Mouse (Mus musculus) embryonic facial prominence, embryonic 11.5 days (tissue): ENCODE results near the gene Coq9. TPM values are rescaled to one million over a fixed set of nuclear protein-coding genes. Genes with fewer than 3 reads are reported as not detected.
A peak's percentile ranks its signal among the peaks of the same experiment; 100 is the strongest.

Experiments used
- ATAC-seq: fragments of 200-750 bp; cut with Nextera tagmentation; replicated peaks from 2 replicates; pipeline ENCODE4 v1.8.0; 2017; ENCODE audit warnings: low read depth; ENCODE audit not compliant: insufficient number of reproducible peaks, low FRiP score, low TSS enrichment
- DNase-seq: peaks from one replicate; pipeline ENCODE4 v3.0.0-alpha.2; 2015; ENCODE audit warnings: low spot score
- H3K27ac ChIP-seq: fragments of 300-500 bp; sonication (generic); replicated peaks from 2 replicates; pipeline ENCODE4 v1.5.1; 2014; ENCODE audit warnings: mild to moderate bottlenecking, low read depth, low read length, control low read depth
- H3K27me3 ChIP-seq: fragments of 300-500 bp; sonication (generic); 2 replicates; pipeline ENCODE4 v1.6.1; 2014; ENCODE audit warnings: mild to moderate bottlenecking, low read length, moderate library complexity, mixed read lengths; ENCODE audit not compliant: control insufficient read depth, insufficient read depth
- H3K36me3 ChIP-seq: fragments of 300-500 bp; sonication (generic); replicated peaks from 2 replicates; pipeline ENCODE4 v1.6.1; 2014; ENCODE audit warnings: low read depth, mild to moderate bottlenecking, low read length, moderate library complexity, mixed read lengths; ENCODE audit not compliant: control insufficient read depth, insufficient read depth
- H3K4me1 ChIP-seq: fragments of 300-500 bp; sonication (generic); 2 replicates; pipeline ENCODE4 v1.6.1; 2014; ENCODE audit warnings: low read length, mixed read lengths; ENCODE audit not compliant: control insufficient read depth, insufficient read depth
- H3K4me2 ChIP-seq: fragments of 300-500 bp; sonication (generic); 2 replicates; pipeline ENCODE4 v1.6.1; 2014; ENCODE audit warnings: low read depth, mild to moderate bottlenecking, control low read depth, low read length, moderate library complexity
- H3K4me3 ChIP-seq: fragments of 300-500 bp; sonication (generic); 2 replicates; pipeline ENCODE4 v1.5.1; 2014; ENCODE audit warnings: low read depth, low read length, control low read depth
- H3K9ac ChIP-seq: fragments of 300-500 bp; sonication (generic); replicated peaks from 2 replicates; pipeline ENCODE4 v1.6.1; 2014; ENCODE audit warnings: mild to moderate bottlenecking, control low read depth, low read length
- H3K9me3 ChIP-seq: fragments of 300-500 bp; sonication (generic); replicated peaks from 2 replicates; pipeline ENCODE4 v1.6.1; 2016; ENCODE audit warnings: mild to moderate bottlenecking, low read length, inconsistent platforms, mixed read lengths; ENCODE audit not compliant: control insufficient read depth
- WGBS: fragments of 180-500 bp; shearing (Covaris S2); extraction: QIAGEN DNeasy Blood & Tissue Kit; methylation state at CpG from one replicate; pipeline ENCODE4 v1.1.7; 2014; 5-methylcytosine and 5-hydroxymethylcytosine counted together
- polyA plus RNA-seq: library from polyadenylated mRNA; unstranded; fragments of >200 nt; fragmentation: Nextera tagmentation; extraction: Ambion mirVana; gene quantifications from 2 replicates; pipeline ENCODE4 v1.2.1, GENCODE M21; 2014

The Coq9 gene
- polyA plus RNA-seq, 1 experiment from 2014 or later = 51.9 TPM

DNA sequence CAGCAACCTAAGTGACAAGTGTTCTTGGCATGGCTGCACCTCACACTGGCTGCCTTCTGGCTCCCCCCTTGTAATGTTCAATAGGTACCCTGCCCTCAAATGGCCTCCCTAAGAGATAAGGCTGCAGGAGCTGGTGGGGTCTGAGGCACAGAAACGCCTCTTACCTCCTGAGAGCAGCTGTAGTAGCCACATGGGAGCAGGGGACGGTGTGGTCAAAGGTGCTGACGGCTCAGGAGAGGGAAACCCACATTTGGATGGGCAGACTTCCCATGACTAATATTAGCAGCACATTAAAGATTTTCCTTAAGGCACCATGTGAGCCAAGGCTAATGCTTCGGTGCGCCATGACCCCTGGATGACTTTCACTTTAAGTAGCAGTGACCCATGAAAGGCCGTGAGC, 62.5 kb downstream of the Coq9 start:
- no peaks in the 10 kb centered on the region for H3K27me3 ChIP-seq
- H3K27ac ChIP-seq = peak overlapping the region; percentile 0; the same call in 1 of the 2 replicates
- peaks cover 6% of the 10 kb centered on the region for H3K36me3 ChIP-seq
- no peak overlapping the region for H3K9ac ChIP-seq
- H3K4me2 ChIP-seq = no peak overlapping the region
- DNase-seq (no peak), ATAC-seq (no peak)
- no peaks in the 10 kb centered on the region for H3K9me3 ChIP-seq
- H3K4me1 ChIP-seq = peaks cover 4% of the 10 kb centered on the region; the same call in 1 of the 2 replicates
- 12% methylated on average over 6 of the region's 6 CpGs for WGBS
- no peak overlapping the region for H3K4me3 ChIP-seq

- DNase-seq (no peak), ATAC-seq (no peak)
- peaks cover 4% of the 10 kb centered on the region; the same call in 1 of the 2 replicates for H3K4me1 ChIP-seq
- H3K27ac ChIP-seq = 0 out of 2 replicates have a peak overlapping the region, but pooled peaks have one; percentile 0
- 10% methylated on average over 5 of the region's 5 CpGs for WGBS
- H3K9me3 ChIP-seq = no peaks in the 10 kb centered on the region
- H3K27me3 ChIP-seq = no peaks in the 10 kb centered on the region
- H3K4me2 ChIP-seq = no peak overlapping the region
- H3K36me3 ChIP-seq = peaks cover 6% of the 10 kb centered on the region
- no peak overlapping the region for H3K9ac ChIP-seq
- H3K4me3 ChIP-seq = no peak overlapping the region
Observed at GRCm38 (mm10) chr8:94901031-94901430, 62.9 kb downstream of the Coq9 start.

DNA sequence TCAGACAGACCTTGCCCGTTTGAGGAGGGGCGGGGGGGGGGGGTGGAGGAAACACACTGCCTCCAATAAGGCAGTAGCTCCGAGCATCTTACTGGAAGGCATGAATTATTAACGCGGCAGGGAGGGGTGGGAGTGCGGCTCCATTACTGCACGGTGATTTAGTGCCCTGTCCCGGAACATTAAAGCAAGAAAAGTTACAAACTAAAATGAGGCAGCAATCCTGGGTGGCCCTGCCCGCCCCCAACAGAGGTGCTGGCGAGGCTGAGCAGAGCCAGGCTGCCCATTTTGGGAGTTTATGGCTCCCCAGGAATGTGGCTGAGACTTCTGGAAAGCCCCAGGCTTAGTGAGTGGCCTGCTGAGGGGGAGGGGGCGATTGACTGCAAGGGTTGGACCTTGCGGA, 65.6 kb downstream of the Coq9 start:
- no peaks in the 10 kb centered on the region for H3K27me3 ChIP-seq
- H3K4me1 ChIP-seq = peaks cover 4% of the 10 kb centered on the region; the same call in 1 of the 2 replicates
- no peak overlapping the region for H3K27ac ChIP-seq
- 81% methylated on average over 12 of the region's 12 CpGs for WGBS
- DNase-seq = no peak
- peaks cover 6% of the 10 kb centered on the region for H3K36me3 ChIP-seq
- no peak overlapping the region for H3K4me3 ChIP-seq
- no peak overlapping the region for H3K4me2 ChIP-seq
- no peak for ATAC-seq
- no peak overlapping the region for H3K9ac ChIP-seq
- no peaks in the 10 kb centered on the region for H3K9me3 ChIP-seq

Other genes starting within 250 kb of the Coq9 start
- 45.4 and 47.4 TPM in 2 replicates for gene Rspry1, start 236.4 kb upstream of the Coq9 start, polyA plus RNA-seq
- gene Fam192a, start 236.3 kb upstream of the Coq9 start, polyA plus RNA-seq = 106 and 109 TPM in 2 replicates
- 71.8 and 73.4 TPM in 2 replicates for gene Arl2bp, start 171.7 kb upstream of the Coq9 start, polyA plus RNA-seq
- gene Pllp, start 142.0 kb upstream of the Coq9 start, polyA plus RNA-seq = 0.47 and 1.5 TPM in 2 replicates
- not detected in 2 replicates for gene Ccl22, start 92.7 kb upstream of the Coq9 start, polyA plus RNA-seq
- gene Cx3cl1, start 66.3 kb upstream of the Coq9 start, polyA plus RNA-seq = 4.6 and 5.6 TPM in 2 replicates
- gene Ccl17, start 27.9 kb upstream of the Coq9 start, polyA plus RNA-seq = not detected in 2 replicates
- 123 and 139 TPM in 2 replicates for gene Ciapin1, start within 50 bp of the Coq9 start, polyA plus RNA-seq
- 169 and 173 TPM in 2 replicates for gene Polr2c, start 19.1 kb downstream of the Coq9 start, polyA plus RNA-seq
- 11.6 and 11.9 TPM in 2 replicates for gene Dok4, start 38.0 kb downstream of the Coq9 start, polyA plus RNA-seq
- 28.1 and 30.3 TPM in 2 replicates for gene Ccdc102a, start 79.8 kb downstream of the Coq9 start, polyA plus RNA-seq
- gene Adgrg5, start 85.4 kb downstream of the Coq9 start, polyA plus RNA-seq = not detected in 2 replicates
- 31.4 and 33.2 TPM in 2 replicates for gene Adgrg1, start 136.4 kb downstream of the Coq9 start, polyA plus RNA-seq
- gene Adgrg3, start 179.4 kb downstream of the Coq9 start, polyA plus RNA-seq = 2.0 and 3.2 TPM in 2 replicates
- not detected in 2 replicates for gene Drc7, start 216.8 kb downstream of the Coq9 start, polyA plus RNA-seq
- gene Katnb1, start 242.9 kb downstream of the Coq9 start, polyA plus RNA-seq = 21.6 and 25.7 TPM in 2 replicates